Mouse (Mus musculus) heart, adult 2 months (tissue): ENCODE data around the gene Phf13. TPM values are rescaled to one million over a fixed set of nuclear protein-coding genes. Genes with fewer than 3 reads are reported as not detected.

Source experiments
- DNase-seq, 2 experiments: peaks; one replicate each; pipeline ENCODE4 v3.0.0; 2021
- H3K27ac ChIP-seq: fragments of 200-600 bp; 2 replicates; pipeline ENCODE4 v1.8.1; 2022
- H3K27me3 ChIP-seq: fragments of 200-500 bp; 2 replicates; pipeline ENCODE4 v1.6.1; 2012; ENCODE audit warnings: mild to moderate bottlenecking, low read length, inconsistent platforms, mixed read lengths; ENCODE audit not compliant: control insufficient read depth, insufficient read depth
- H3K36me3 ChIP-seq: fragments of 200-500 bp; 2 replicates; pipeline ENCODE4 v1.6.1; 2012; ENCODE audit warnings: low read length, inconsistent platforms; ENCODE audit not compliant: control insufficient read depth, insufficient read depth
- H3K4me1 ChIP-seq: fragments of 200-500 bp; 2 replicates; pipeline ENCODE4 v1.6.1; 2011; ENCODE audit warnings: low read length; ENCODE audit not compliant: control insufficient read depth, insufficient read depth
- H3K4me3 ChIP-seq: fragments of 200-600 bp; 2 replicates; pipeline ENCODE4 v1.8.1; 2022
- H3K79me2 ChIP-seq: fragments of 200-500 bp; replicated peaks from 2 replicates; pipeline ENCODE4 v1.6.1; 2012; ENCODE audit warnings: mild to moderate bottlenecking, inconsistent platforms, low read length, moderate library complexity, mixed read lengths; ENCODE audit not compliant: control insufficient read depth, insufficient read depth
- H3K9ac ChIP-seq: fragments of 200-500 bp; 2 replicates; pipeline ENCODE4 v1.6.1; 2012; ENCODE audit warnings: low read depth, mild to moderate bottlenecking, control low read depth, inconsistent platforms, low read length, mixed read lengths
- EP300 ChIP-seq: fragments of 200-500 bp; IDR thresholded peaks from 2 replicates; pipeline ENCODE4 v1.6.1; 2011; ENCODE audit warnings: low read depth, low read length, control low read depth; ENCODE audit not compliant: insufficient read depth
- POLR2A ChIP-seq: fragments of 200-500 bp; IDR thresholded peaks from 2 replicates; pipeline ENCODE4 v1.6.1; 2011; ENCODE audit warnings: mild to moderate bottlenecking, low read depth, low read length, control low read depth; ENCODE audit not compliant: insufficient read depth
- WGBS: fragments of 180-500 bp; shearing (Covaris S2); methylation state at CpG from one replicate; pipeline ENCODE4 v1.1.7; 2018; 5-methylcytosine and 5-hydroxymethylcytosine counted together
- intact Hi-C: fragments of 180-260 bp; cut with DNase I; formaldehyde crosslinking; loops from one replicate; pipeline ENCODE4 v1.15.1; 2025
- polyA plus RNA-seq: library from polyadenylated mRNA; depleted of rRNA; stranded (reverse); fragments of >200 nt; gene quantifications from 2 replicates; pipeline ENCODE4 v1.2.3, GENCODE M21; 2012; rRNA removed
- total RNA-seq, 2 experiments: library from RNA; stranded (reverse); gene quantifications; 2 replicates each; pipeline ENCODE4 v1.2.3; 2021

Phf13 gene
- total and polyA plus RNA-seq, 3 experiments, result 3.0 to 4.8 (median 4.5) TPM

DNA sequence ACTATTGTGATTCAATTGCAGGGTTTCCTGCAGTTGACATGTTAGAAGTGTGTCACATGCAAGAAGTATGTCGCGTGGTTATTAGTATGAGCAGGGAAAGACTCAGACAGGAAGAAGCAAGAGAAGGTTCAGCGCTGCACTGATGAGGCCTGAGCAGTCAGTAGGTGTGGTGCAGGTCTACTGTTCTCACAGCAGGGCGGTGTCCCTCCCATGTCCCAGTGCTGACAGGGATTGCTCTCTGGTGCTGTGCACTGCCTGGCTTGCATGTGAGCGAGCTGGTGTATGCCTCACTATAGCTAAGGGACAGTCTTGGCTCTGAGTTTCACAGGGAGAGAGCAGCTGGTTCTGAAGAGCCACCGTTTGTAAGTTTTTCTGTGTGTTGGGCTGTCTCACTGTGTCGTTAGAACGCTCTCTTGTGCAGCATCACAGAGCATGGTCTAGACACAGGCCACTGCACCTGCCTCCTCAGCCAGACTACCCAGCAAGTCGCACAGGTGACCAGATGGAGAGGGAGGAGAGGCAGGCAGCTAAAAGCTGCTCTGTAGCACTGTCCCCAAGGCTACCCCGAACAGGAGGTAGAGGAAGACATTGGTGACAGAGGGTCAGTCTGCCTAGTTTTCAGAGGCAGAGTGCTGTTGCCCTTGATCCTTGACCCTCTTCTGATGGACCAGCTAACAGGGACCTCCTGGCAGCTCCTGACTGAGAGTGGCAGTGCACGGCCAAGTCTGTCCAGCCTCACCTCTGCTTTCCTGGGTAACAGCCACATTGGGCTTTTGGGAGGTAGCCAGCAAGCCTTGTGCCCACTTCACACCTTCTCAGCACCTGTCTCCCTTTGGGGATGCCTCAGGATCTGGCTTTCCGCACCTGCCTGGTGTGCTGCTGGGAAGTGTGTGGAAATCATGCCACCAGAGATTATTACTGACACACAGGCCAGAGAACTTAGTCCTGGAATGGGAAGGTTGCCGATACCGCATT, 47.3 kb downstream of the Phf13 start:
- Histone ChIP-seq H3K27ac (no peak overlapping the region), H3K4me1 (peaks cover 1% of the 10 kb centered on the region; the same call in 1 of the 2 replicates), H3K36me3 (no peaks in the 10 kb centered on the region), H3K9ac (no peak overlapping the region), H3K79me2 (peaks cover 2% of the 10 kb centered on the region; the same call in 1 of the 2 replicates), H3K4me3 (no peak overlapping the region), H3K27me3 (no peaks in the 10 kb centered on the region)
- peak in 1 of 2 experiments; percentile 42 for DNase-seq
- intact Hi-C loops, result no loop called here
- TF ChIP-seq POLR2A (no peak), EP300 (0 out of 2 replicates have a peak, but pooled peaks have one; percentile 16)
- WGBS, result 73% methylated on average over 14 of the region's 14 CpGs

DNA sequence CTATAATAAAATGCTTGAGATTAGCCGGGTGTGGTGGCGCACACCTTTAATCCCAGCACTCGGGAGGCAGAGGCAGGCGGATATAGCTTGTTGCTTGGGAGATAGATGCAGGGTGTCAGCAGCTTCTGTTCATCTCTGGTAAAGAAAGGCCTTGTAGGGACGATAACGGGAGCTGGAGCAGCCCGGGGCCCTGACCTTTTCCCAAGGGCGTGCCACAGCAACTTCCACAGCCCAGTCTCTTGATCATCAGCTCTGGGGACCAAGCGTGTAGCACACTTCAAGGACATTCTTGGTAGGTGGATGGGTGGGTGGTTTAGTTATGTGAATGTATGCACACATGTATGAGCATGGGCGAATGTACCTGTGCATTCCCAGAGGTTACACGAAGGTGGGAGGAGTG, 49.8 kb downstream of the Phf13 start:
- intact Hi-C loops, result no loop called here
- H3K27ac ChIP-seq, result no peak overlapping the region
- TF ChIP-seq EP300, result no peak
- H3K79me2 ChIP-seq, result peaks cover 2% of the 10 kb centered on the region; the same call in 1 of the 2 replicates
- no peaks in the 10 kb centered on the region for H3K27me3 ChIP-seq
- no peaks in the 10 kb centered on the region for H3K36me3 ChIP-seq
- 81% methylated on average over 11 of the region's 11 CpGs for WGBS
- no peak overlapping the region for H3K4me3 ChIP-seq
- no peak overlapping the region for H3K9ac ChIP-seq
- peaks cover 1% of the 10 kb centered on the region; the same call in 1 of the 2 replicates for H3K4me1 ChIP-seq
- DNase-seq, result no peak

Other genes starting within 250 kb of the Phf13 start
- 100 to 1,000 TPM; 208 to 234 TPM for gene Camta1, start 134.4 kb downstream of the Phf13 start, total RNA-seq
- gene Camta1, start 134.4 kb downstream of the Phf13 start, polyA plus RNA-seq, result 39.4 and 75.3 TPM in 2 replicates
- 10 to 100 TPM; 71.0 to 84.3 TPM for gene Dnajc11, start 62.6 kb downstream of the Phf13 start, total RNA-seq
- 55.9 and 66.9 TPM in 2 replicates for gene Dnajc11, start 62.6 kb downstream of the Phf13 start, polyA plus RNA-seq
- 10 to 100 TPM; 12.0 to 13.5 TPM for gene Thap3, start 7.3 kb downstream of the Phf13 start, total RNA-seq
- 20.8 and 27.6 TPM in 2 replicates for gene Thap3, start 7.3 kb downstream of the Phf13 start, polyA plus RNA-seq
- 10 to 100 TPM; 69.9 to 93.5 TPM for gene Klhl21, start 12.5 kb upstream of the Phf13 start, total RNA-seq
- 50.4 and 56.2 TPM in 2 replicates for gene Klhl21, start 12.5 kb upstream of the Phf13 start, polyA plus RNA-seq
- 1 to 10 TPM; 4.3 to 5.6 TPM for gene Zbtb48, start 31.4 kb upstream of the Phf13 start, total RNA-seq
- 5.0 and 8.8 TPM in 2 replicates for gene Zbtb48, start 31.4 kb upstream of the Phf13 start, polyA plus RNA-seq
- gene Tas1r1, start 42.3 kb upstream of the Phf13 start, total RNA-seq, result under 1 TPM; 0.08 to 0.11 TPM
- gene Tas1r1, start 42.3 kb upstream of the Phf13 start, polyA plus RNA-seq, result 0.08 TPM in 1 of 2 replicates, not detected in the other
- 1 to 10 TPM; 9.7 to 9.8 TPM for gene Nol9, start 43.1 kb upstream of the Phf13 start, total RNA-seq
- 7.3 and 9.7 TPM in 2 replicates for gene Nol9, start 43.1 kb upstream of the Phf13 start, polyA plus RNA-seq
- gene Plekhg5, start 76.2 kb upstream of the Phf13 start, total RNA-seq, result 10 to 100 TPM; 11.5 to 16.7 TPM
- 20.3 and 20.5 TPM in 2 replicates for gene Plekhg5, start 76.2 kb upstream of the Phf13 start, polyA plus RNA-seq
- 1 to 10 TPM; 1.4 to 2.4 TPM for gene Tnfrsf25, start 119.7 kb upstream of the Phf13 start, total RNA-seq
- gene Tnfrsf25, start 119.7 kb upstream of the Phf13 start, polyA plus RNA-seq, result 6.1 and 7.4 TPM in 2 replicates
- 1 to 10 TPM; 2.4 to 2.5 TPM for gene Espn, start 156.1 kb upstream of the Phf13 start, total RNA-seq
- 2.7 and 3.2 TPM in 2 replicates for gene Espn, start 156.1 kb upstream of the Phf13 start, polyA plus RNA-seq
- gene Hes2, start 162.6 kb upstream of the Phf13 start, total RNA-seq, result not detected
- gene Hes2, start 162.6 kb upstream of the Phf13 start, polyA plus RNA-seq, result not detected in 2 replicates
- gene Acot7, start 181.9 kb upstream of the Phf13 start, total RNA-seq, result 10 to 100 TPM; 58.1 to 64.8 TPM
- 51.7 and 65.0 TPM in 2 replicates for gene Acot7, start 181.9 kb upstream of the Phf13 start, polyA plus RNA-seq